In the genomic region with DNA sequence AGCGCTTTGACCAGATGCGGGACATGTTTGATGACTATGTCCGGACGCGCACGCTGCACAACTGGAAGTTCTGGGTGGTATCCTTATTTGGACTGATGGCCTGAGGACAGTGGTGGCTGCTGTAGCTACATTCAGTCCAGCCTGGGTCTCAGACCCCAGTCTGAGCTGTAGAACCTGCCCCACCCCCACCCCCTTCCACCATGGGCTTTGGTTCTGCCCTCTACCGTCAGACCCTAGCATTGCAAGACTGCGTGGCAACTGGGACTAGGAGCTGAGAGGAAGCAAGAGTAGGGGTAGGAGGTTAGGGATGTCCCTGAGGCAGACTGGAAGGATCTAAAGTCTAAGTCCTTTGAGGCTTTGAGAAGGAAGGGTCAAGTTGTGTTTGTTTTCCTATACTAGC, we compare ENCODE assay signal across 8 mouse cellular contexts. TPM values are rescaled to one million over a fixed set of nuclear protein-coding genes. Genes with fewer than 3 reads are reported as not detected.
DNase-seq lines count a peak whose midpoint lies in the region; ATAC-seq and TF ChIP-seq lines count a peak whose summit lies in the region.

No protein-coding gene starts in this region.

- ATAC-seq in CD4-positive, CD25-positive, alpha-beta regulatory T cell, adult 4 months = no peak
- no peak for ATAC-seq in embryonic facial prominence, embryonic 12.5 days (ENCODE audit: insufficient number of reproducible peaks, insufficient read depth, low FRiP score, low TSS enrichment)
- no peak for ATAC-seq in hindbrain, embryonic 12.5 days (ENCODE audit: low FRiP score)
- ATAC-seq in liver, embryonic 15.5 days (ENCODE audit: insufficient read depth) = peak; percentile 20; the same call in 1 of the 2 replicates

- H3K36me3 ChIP-seq in E14TG2a.4 (ENCODE audit: insufficient read depth, low read length) = no peaks in the 10 kb centered on the region
- no peaks in the 10 kb centered on the region for H3K36me3 ChIP-seq in embryonic facial prominence, embryonic 12.5 days
- no peaks in the 10 kb centered on the region for H3K36me3 ChIP-seq in hindbrain, embryonic 12.5 days
- H3K36me3 ChIP-seq in liver, embryonic 15.5 days (replicated peaks) = peaks cover 5% of the 10 kb centered on the region; the same call in 1 of the 2 replicates

- 3% methylated on average over 8 of the region's 8 CpGs for WGBS in embryonic facial prominence, embryonic 12.5 days
- 7% methylated on average over 8 of the region's 8 CpGs for WGBS in hindbrain, embryonic 12.5 days
- 11% methylated on average over 8 of the region's 8 CpGs for WGBS in liver, embryonic 15.5 days (ENCODE audit: insufficient replicate concordance)

- no peak overlapping the region for H3K27ac ChIP-seq in embryonic facial prominence, embryonic 12.5 days
- no peak overlapping the region for H3K27ac ChIP-seq in hindbrain, embryonic 12.5 days
- no peak overlapping the region for H3K27ac ChIP-seq in liver, embryonic 15.5 days (replicated peaks)

- peak; percentile 88 for TF ChIP-seq CTCF in E14TG2a.4 (conservative IDR thresholded peaks at IDR 0.05; ENCODE audit: low read length)

- H3K4me2 ChIP-seq in embryonic facial prominence, embryonic 12.5 days (replicated peaks) = peak overlapping the region; percentile 40
- H3K4me2 ChIP-seq in hindbrain, embryonic 12.5 days (replicated peaks) = peak overlapping the region; percentile 35
- H3K4me2 ChIP-seq in liver, embryonic 15.5 days = peak overlapping the region; percentile 61

- H3K27me3 ChIP-seq in E14TG2a.4 (ENCODE audit: insufficient read depth, low read length) = peaks cover 39% of the 10 kb centered on the region
- H3K27me3 ChIP-seq in embryonic facial prominence, embryonic 12.5 days = peaks cover 32% of the 10 kb centered on the region
- H3K27me3 ChIP-seq in hindbrain, embryonic 12.5 days = peaks cover 44% of the 10 kb centered on the region
- peaks cover 37% of the 10 kb centered on the region for H3K27me3 ChIP-seq in liver, embryonic 15.5 days

- no peaks in the 10 kb centered on the region for H3K9me3 ChIP-seq in E14TG2a.4 (ENCODE audit: low read length)
- H3K9me3 ChIP-seq in embryonic facial prominence, embryonic 12.5 days = no peaks in the 10 kb centered on the region
- H3K9me3 ChIP-seq in hindbrain, embryonic 12.5 days (replicated peaks) = no peaks in the 10 kb centered on the region
- no peaks in the 10 kb centered on the region for H3K9me3 ChIP-seq in liver, embryonic 15.5 days (replicated peaks)

- DNase-seq in CD4-positive, CD25-positive, alpha-beta regulatory T cell, adult 2 months (ENCODE audit: low read depth, low spot score) = peak; percentile 69
- peak; percentile 50 for DNase-seq in neural tube, embryonic 10.5 days (ENCODE audit: extremely low spot score, low spot score)
- no peak for DNase-seq in adipocyte (ENCODE audit: low spot score)

- peaks cover 40% of the 10 kb centered on the region for H3K4me1 ChIP-seq in E14TG2a.4 (replicated peaks; ENCODE audit: low read depth, low read length)
- H3K4me1 ChIP-seq in embryonic facial prominence, embryonic 12.5 days = peaks cover 8% of the 10 kb centered on the region; the same call in 1 of the 2 replicates
- H3K4me1 ChIP-seq in hindbrain, embryonic 12.5 days = peaks cover 7% of the 10 kb centered on the region
- H3K4me1 ChIP-seq in liver, embryonic 15.5 days (replicated peaks) = peaks cover 13% of the 10 kb centered on the region

- no peak overlapping the region; the same call in 1 of the 2 replicates for H3K9ac ChIP-seq in embryonic facial prominence, embryonic 12.5 days
- H3K9ac ChIP-seq in hindbrain, embryonic 12.5 days = no peak overlapping the region
- H3K9ac ChIP-seq in liver, embryonic 15.5 days = no peak overlapping the region

- peak overlapping the region; percentile 73 for H3K4me3 ChIP-seq in E14TG2a.4 (replicated peaks; ENCODE audit: low read length)
- H3K4me3 ChIP-seq in embryonic facial prominence, embryonic 12.5 days = peak overlapping the region; percentile 18; the same call in 1 of the 2 replicates
- H3K4me3 ChIP-seq in hindbrain, embryonic 12.5 days = peak overlapping the region; percentile 11; the same call in 1 of the 2 replicates
- H3K4me3 ChIP-seq in liver, embryonic 15.5 days (replicated peaks) = peak overlapping the region; percentile 29

RNA-seq across cellular contexts. Expression of gene Tbl2, which starts 14.9 kb away (rescaled TPM):
- 1 to 10 TPM; 4.8 to 5.3 TPM for polyA plus RNA-seq in CD4-positive, CD25-positive, alpha-beta regulatory T cell, adult 4 months (2017; shearing (Covaris generic))
- polyA plus RNA-seq in embryonic facial prominence, embryonic 12.5 days (2016; fragmentation: Nextera tagmentation; extraction: Ambion mirVana) = 24.8 and 30.0 TPM in 2 replicates
- polyA plus RNA-seq in hindbrain, embryonic 12.5 days (2016; fragmentation: Nextera tagmentation; extraction: Ambion mirVana) = 26.9 and 27.2 TPM in 2 replicates
- 11.7 and 12.2 TPM in 2 replicates for polyA plus RNA-seq in liver, embryonic 15.5 days (2015; fragmentation: Nextera tagmentation; extraction: Ambion mirVana)

RNA-seq across cellular contexts. Expression of gene Bcl7b, which starts 33.5 kb away (rescaled TPM):
- polyA plus RNA-seq in CD4-positive, CD25-positive, alpha-beta regulatory T cell, adult 4 months (2017; shearing (Covaris generic)) = 10 to 100 TPM; 47.1 to 79.6 TPM
- polyA plus RNA-seq in embryonic facial prominence, embryonic 12.5 days (2016; fragmentation: Nextera tagmentation; extraction: Ambion mirVana) = 47.5 and 47.7 TPM in 2 replicates
- 45.1 and 45.9 TPM in 2 replicates for polyA plus RNA-seq in hindbrain, embryonic 12.5 days (2016; fragmentation: Nextera tagmentation; extraction: Ambion mirVana)
- polyA plus RNA-seq in liver, embryonic 15.5 days (2015; fragmentation: Nextera tagmentation; extraction: Ambion mirVana) = 26.2 and 27.7 TPM in 2 replicates

RNA-seq across cellular contexts. Expression of gene Mlxipl, which starts 44.8 kb away (rescaled TPM):
- polyA plus RNA-seq in CD4-positive, CD25-positive, alpha-beta regulatory T cell, adult 4 months (2017; shearing (Covaris generic)) = under 1 TPM in 1 of 2 experiments, not detected in 1; 0.13 TPM
- polyA plus RNA-seq in embryonic facial prominence, embryonic 12.5 days (2016; fragmentation: Nextera tagmentation; extraction: Ambion mirVana) = 3.3 and 3.8 TPM in 2 replicates
- 1.5 and 2.0 TPM in 2 replicates for polyA plus RNA-seq in hindbrain, embryonic 12.5 days (2016; fragmentation: Nextera tagmentation; extraction: Ambion mirVana)
- 9.6 and 11.9 TPM in 2 replicates for polyA plus RNA-seq in liver, embryonic 15.5 days (2015; fragmentation: Nextera tagmentation; extraction: Ambion mirVana)

RNA-seq across cellular contexts. Expression of gene Baz1b, which starts 52.5 kb away (rescaled TPM):
- 10 to 100 TPM; 25.2 to 25.4 TPM for polyA plus RNA-seq in CD4-positive, CD25-positive, alpha-beta regulatory T cell, adult 4 months (2017; shearing (Covaris generic))
- polyA plus RNA-seq in embryonic facial prominence, embryonic 12.5 days (2016; fragmentation: Nextera tagmentation; extraction: Ambion mirVana) = 68.7 and 69.0 TPM in 2 replicates
- polyA plus RNA-seq in hindbrain, embryonic 12.5 days (2016; fragmentation: Nextera tagmentation; extraction: Ambion mirVana) = 63.6 and 63.7 TPM in 2 replicates
- 18.2 and 20.1 TPM in 2 replicates for polyA plus RNA-seq in liver, embryonic 15.5 days (2015; fragmentation: Nextera tagmentation; extraction: Ambion mirVana)

RNA-seq across cellular contexts. Expression of gene Vps37d, which starts 56.5 kb away (rescaled TPM):
- polyA plus RNA-seq in CD4-positive, CD25-positive, alpha-beta regulatory T cell, adult 4 months (2017; shearing (Covaris generic)) = not detected
- polyA plus RNA-seq in embryonic facial prominence, embryonic 12.5 days (2016; fragmentation: Nextera tagmentation; extraction: Ambion mirVana) = 26.4 and 27.2 TPM in 2 replicates
- 31.6 and 34.2 TPM in 2 replicates for polyA plus RNA-seq in hindbrain, embryonic 12.5 days (2016; fragmentation: Nextera tagmentation; extraction: Ambion mirVana)
- 0.13 and 0.30 TPM in 2 replicates for polyA plus RNA-seq in liver, embryonic 15.5 days (2015; fragmentation: Nextera tagmentation; extraction: Ambion mirVana)

Comparison
In these comparisons a context has a peak if more than half of its experiments do, and no peak if none do; other contexts are left out.
1. H3K4me3 ChIP-seq: peak in every context shown above with its lines; median percentile 73 in E14TG2a.4; 29 in liver, embryonic 15.5 days; 18 in embryonic facial prominence, embryonic 12.5 days; 11 in hindbrain, embryonic 12.5 days.